Mouse (Mus musculus): ENCODE results near the gene Lrrc75a. TPM values are rescaled to one million over a fixed set of nuclear protein-coding genes. Genes with fewer than 3 reads are reported as not detected.

Gene Lrrc75a
- polyA plus RNA-seq, 1 experiment from 2014 or later = 17.2 TPM

- Histone ChIP-seq H3K4me3 (peak overlapping the region; percentile 45), H3K36me3 (peaks cover 10% of the 10 kb centered on the region), H3K27ac (peak overlapping the region; percentile 87), H3K27me3 (ENCODE audit: insufficient read depth, poor library complexity, severe bottlenecking) (no peaks in the 10 kb centered on the region), H3K4me1 (peaks cover 63% of the 10 kb centered on the region), H3K9me3 (no peaks in the 10 kb centered on the region)
- DNase-seq (ENCODE audit: low spot score) = no peak
- 2% methylated on average over 9 of the region's 9 CpGs for WGBS
Measured at GRCm38 (mm10) chr11:62629352-62630224, 18.7 kb downstream of the Lrrc75a start.

- H3K4me1 ChIP-seq = peaks cover 57% of the 10 kb centered on the region
- peaks cover 13% of the 10 kb centered on the region for H3K36me3 ChIP-seq
- no peak overlapping the region for H3K4me3 ChIP-seq
- H3K27me3 ChIP-seq (ENCODE audit: insufficient read depth, poor library complexity, severe bottlenecking) = no peaks in the 10 kb centered on the region; the same call in 1 of the 2 replicates
- 53% methylated on average over 10 of the region's 10 CpGs for WGBS
- H3K27ac ChIP-seq = peak overlapping the region; percentile 59; the same call in 1 of the 2 replicates
- no peak for DNase-seq (ENCODE audit: low spot score)
- H3K9me3 ChIP-seq = no peaks in the 10 kb centered on the region
Measured at GRCm38 (mm10) chr11:62624341-62625291, 23.7 kb downstream of the Lrrc75a start.

- Histone ChIP-seq H3K9me3 (no peaks in the 10 kb centered on the region), H3K36me3 (peaks cover 30% of the 10 kb centered on the region), H3K27me3 (ENCODE audit: insufficient read depth, poor library complexity, severe bottlenecking) (no peaks in the 10 kb centered on the region; the same call in 1 of the 2 replicates), H3K27ac (peak overlapping the region; percentile 62; the same call in 1 of the 2 replicates), H3K4me1 (peaks cover 39% of the 10 kb centered on the region), H3K4me3 (no peak overlapping the region)
- no peak for DNase-seq (ENCODE audit: low spot score)
- WGBS = 54% methylated on average over 4 of the region's 4 CpGs
Measured at GRCm38 (mm10) chr11:62622850-62623249, 25.5 kb downstream of the Lrrc75a start.

GRCm38 (mm10) chr11:62621586-62622283 lies 26.6 kb downstream of the Lrrc75a start:
- DNase-seq (ENCODE audit: low spot score) = no peak

GRCm38 (mm10) chr11:62621079-62621478 lies 27.2 kb downstream of the Lrrc75a start:
- no peak overlapping the region for H3K27ac ChIP-seq
- peaks cover 33% of the 10 kb centered on the region for H3K4me1 ChIP-seq
- H3K9me3 ChIP-seq = no peaks in the 10 kb centered on the region
- H3K36me3 ChIP-seq = peaks cover 41% of the 10 kb centered on the region
- H3K27me3 ChIP-seq (ENCODE audit: insufficient read depth, poor library complexity, severe bottlenecking) = no peaks in the 10 kb centered on the region; the same call in 1 of the 2 replicates
- DNase-seq (ENCODE audit: low spot score) = no peak
- 90% methylated on average over 8 of the region's 8 CpGs for WGBS
- H3K4me3 ChIP-seq = no peak overlapping the region

More at GRCm38 (mm10) chr11:62621586-62622283, 26.6 kb downstream of the Lrrc75a start:
- peaks cover 33% of the 10 kb centered on the region for H3K4me1 ChIP-seq
- peaks cover 41% of the 10 kb centered on the region for H3K36me3 ChIP-seq
- H3K4me3 ChIP-seq = no peak overlapping the region
- H3K9me3 ChIP-seq = no peaks in the 10 kb centered on the region
- no peak overlapping the region for H3K27ac ChIP-seq
- no peaks in the 10 kb centered on the region; the same call in 1 of the 2 replicates for H3K27me3 ChIP-seq (ENCODE audit: insufficient read depth, poor library complexity, severe bottlenecking)
- 86% methylated on average over 4 of the region's 4 CpGs for WGBS

- WGBS = 88% methylated on average over 4 of the region's 4 CpGs
- no peaks in the 10 kb centered on the region for H3K9me3 ChIP-seq
- H3K27me3 ChIP-seq (ENCODE audit: insufficient read depth, poor library complexity, severe bottlenecking) = no peaks in the 10 kb centered on the region; the same call in 1 of the 2 replicates
- no peak overlapping the region for H3K4me3 ChIP-seq
- H3K4me1 ChIP-seq = peaks cover 14% of the 10 kb centered on the region
- peaks cover 62% of the 10 kb centered on the region for H3K36me3 ChIP-seq
- H3K27ac ChIP-seq = no peak overlapping the region
- DNase-seq (ENCODE audit: low spot score) = no peak
Measured at GRCm38 (mm10) chr11:62615456-62615855, 32.9 kb downstream of the Lrrc75a start.

- Histone ChIP-seq H3K36me3 (peaks cover 63% of the 10 kb centered on the region), H3K4me1 (peaks cover 14% of the 10 kb centered on the region), H3K27ac (no peak overlapping the region; the same call in 1 of the 2 replicates), H3K4me3 (no peak overlapping the region), H3K9me3 (no peaks in the 10 kb centered on the region), H3K27me3 (ENCODE audit: insufficient read depth, poor library complexity, severe bottlenecking) (no peaks in the 10 kb centered on the region)
- WGBS = 86% methylated on average over 8 of the region's 8 CpGs
- DNase-seq (ENCODE audit: low spot score) = no peak
Measured at GRCm38 (mm10) chr11:62614876-62615410, 33.4 kb downstream of the Lrrc75a start.

GRCm38 (mm10) chr11:62613657-62614365 lies 34.5 kb downstream of the Lrrc75a start:
- Histone ChIP-seq H3K4me3 (peak overlapping the region; percentile 42), H3K36me3 (peaks cover 60% of the 10 kb centered on the region)

GRCm38 (mm10) chr11:62612604-62613003 lies 35.7 kb downstream of the Lrrc75a start:
- no peak overlapping the region for H3K27ac ChIP-seq
- no peaks in the 10 kb centered on the region for H3K27me3 ChIP-seq (ENCODE audit: insufficient read depth, poor library complexity, severe bottlenecking)
- no peak overlapping the region for H3K4me3 ChIP-seq
- H3K9me3 ChIP-seq = no peaks in the 10 kb centered on the region
- peaks cover 17% of the 10 kb centered on the region for H3K4me1 ChIP-seq
- WGBS = 79% methylated on average over 10 of the region's 10 CpGs
- peaks cover 61% of the 10 kb centered on the region for H3K36me3 ChIP-seq
- no peak for DNase-seq (ENCODE audit: low spot score)

More at GRCm38 (mm10) chr11:62613657-62614365, 34.5 kb downstream of the Lrrc75a start:
- Histone ChIP-seq H3K4me1 (peaks cover 17% of the 10 kb centered on the region), H3K27me3 (ENCODE audit: insufficient read depth, poor library complexity, severe bottlenecking) (no peaks in the 10 kb centered on the region), H3K27ac (peak overlapping the region; percentile 83), H3K9me3 (no peaks in the 10 kb centered on the region)
- DNase-seq (ENCODE audit: low spot score) = peak; percentile 96
- WGBS = 21% methylated on average over 19 of the region's 19 CpGs

GRCm38 (mm10) chr11:62610304-62610703 lies 38.0 kb downstream of the Lrrc75a start:
- WGBS = 78% methylated on average over 6 of the region's 6 CpGs
- H3K4me1 ChIP-seq = peaks cover 25% of the 10 kb centered on the region
- no peaks in the 10 kb centered on the region for H3K9me3 ChIP-seq
- no peak overlapping the region for H3K27ac ChIP-seq
- H3K36me3 ChIP-seq = peaks cover 63% of the 10 kb centered on the region
- H3K4me3 ChIP-seq = no peak overlapping the region
- DNase-seq (ENCODE audit: low spot score) = no peak
- no peaks in the 10 kb centered on the region for H3K27me3 ChIP-seq (ENCODE audit: insufficient read depth, poor library complexity, severe bottlenecking)

GRCm38 (mm10) chr11:62608826-62609675 lies 39.3 kb downstream of the Lrrc75a start:
- no peak overlapping the region for H3K4me3 ChIP-seq
- no peak overlapping the region for H3K27ac ChIP-seq
- no peaks in the 10 kb centered on the region for H3K9me3 ChIP-seq
- no peak for DNase-seq (ENCODE audit: low spot score)
- H3K27me3 ChIP-seq (ENCODE audit: insufficient read depth, poor library complexity, severe bottlenecking) = no peaks in the 10 kb centered on the region
- H3K36me3 ChIP-seq = peaks cover 75% of the 10 kb centered on the region
- H3K4me1 ChIP-seq = peaks cover 29% of the 10 kb centered on the region
- WGBS = 79% methylated on average over 10 of the region's 10 CpGs

Data from heart, embryonic 10.5 days (tissue).